Mouse (Mus musculus): ENCODE data around the gene C130026I21Rik. TPM values are rescaled to one million over a fixed set of nuclear protein-coding genes. Genes with fewer than 3 reads are reported as not detected.
"Not testable (repeated sequence)": the region's sequence is repeated elsewhere in the genome, so short reads cannot be mapped to it uniquely, and the experiment has no call there.

Gene C130026I21Rik
- 1 to 10 TPM in 2 of 4 experiments, under 1 TPM in 2; 0.60 to 4.6 (median 1.7) TPM for total RNA-seq (2022)

DNA sequence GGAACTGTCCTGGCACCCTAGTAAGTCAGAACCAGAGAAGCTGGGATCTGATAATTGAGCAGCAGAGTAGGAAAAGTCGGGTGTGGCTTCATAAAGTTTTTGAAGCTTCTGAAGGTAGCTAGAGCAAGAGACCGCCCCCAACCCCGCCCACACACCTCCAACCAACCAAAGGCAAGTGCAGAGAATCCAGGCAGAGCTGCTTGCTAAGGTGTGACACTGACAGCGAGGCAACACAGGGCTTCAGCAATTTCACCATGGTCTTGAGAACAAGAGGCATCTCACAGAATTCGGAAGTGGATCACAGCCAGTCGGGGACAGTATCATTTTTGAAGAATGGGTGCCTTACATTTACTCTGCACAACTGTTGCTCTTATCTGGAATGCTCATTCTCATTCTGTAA, at the start of gene C130026I21Rik:
Gene C130026I21Rik, minus strand, starts transcription at position 101 of the 400 bp plus-strand sequence.
- not testable (repeated sequence) for DNase-seq (ENCODE audit: low spot score)

DNA sequence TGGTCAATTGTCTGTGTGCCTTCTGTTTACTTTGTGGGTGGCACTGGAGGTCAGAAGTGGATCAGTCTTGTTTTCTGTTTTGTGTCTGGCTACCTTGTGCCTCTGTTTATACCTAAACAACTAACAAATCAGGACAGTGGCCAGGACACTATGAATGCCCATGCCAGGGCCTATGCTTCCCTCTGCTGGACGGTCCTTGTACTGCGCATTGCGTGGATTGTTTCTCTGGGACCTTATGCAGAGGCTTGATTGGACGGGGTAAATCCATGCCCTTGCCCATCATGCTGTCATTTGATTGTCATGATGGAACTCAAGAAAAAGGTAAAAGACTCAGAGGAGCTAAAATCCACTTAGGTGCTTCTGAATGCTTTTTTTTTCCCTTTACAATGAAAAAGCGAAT, 16.7 kb upstream of the C130026I21Rik start:
- DNase-seq (ENCODE audit: low spot score), result peak; percentile 24

GRCm38 (mm10) chr1:85276421-85276820, 6.1 kb upstream of the C130026I21Rik start:
- DNase-seq (ENCODE audit: low spot score), result not testable (repeated sequence)

GRCm38 (mm10) chr1:85258634-85259033, 11.7 kb downstream of the C130026I21Rik start:
- DNase-seq (ENCODE audit: low spot score), result not testable (repeated sequence)

DNA sequence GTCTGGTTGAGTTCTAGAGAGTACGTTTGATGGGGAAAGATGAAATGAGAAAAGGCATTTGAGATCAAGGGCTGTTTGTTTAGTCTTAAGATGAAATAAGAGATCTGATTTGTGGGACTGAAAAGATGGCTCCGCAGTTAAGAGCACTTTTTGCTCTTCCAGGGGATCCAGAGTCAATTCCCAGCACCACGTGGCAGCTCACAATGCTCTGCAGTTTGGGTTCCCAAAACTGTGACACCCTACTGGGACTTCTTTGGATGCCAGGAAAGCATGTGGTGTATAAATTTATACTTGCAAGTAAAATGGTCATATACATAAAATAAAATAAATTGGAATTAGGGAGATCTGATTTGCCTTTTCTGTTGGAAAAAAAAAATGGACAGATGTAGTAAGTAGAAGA, 15.1 kb downstream of the C130026I21Rik start:
- DNase-seq (ENCODE audit: low spot score), result not testable (repeated sequence)

DNA sequence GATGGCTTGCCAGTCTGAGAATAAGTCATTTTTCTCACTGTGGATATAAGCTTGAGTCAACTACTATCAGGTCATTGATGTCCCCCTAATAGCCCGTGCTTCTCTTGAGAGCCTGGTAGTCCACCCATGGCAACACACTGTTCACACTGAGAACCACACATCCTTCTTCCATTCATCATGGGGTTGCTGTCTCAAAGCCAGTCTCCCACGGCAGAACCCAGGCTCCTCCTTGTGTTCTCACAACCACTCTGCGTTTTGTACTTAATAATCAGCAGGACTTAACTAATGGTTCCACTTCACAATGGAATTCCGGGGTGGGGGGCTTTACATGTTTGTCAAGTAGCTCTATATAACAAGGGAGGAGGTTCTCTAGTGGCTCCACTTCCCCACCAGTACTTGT, 19.2 kb downstream of the C130026I21Rik start:
- DNase-seq (ENCODE audit: low spot score), result not testable (repeated sequence)

- not testable (repeated sequence) for DNase-seq (ENCODE audit: low spot score)
Measured at GRCm38 (mm10) chr1:85248985-85249384, 21.4 kb downstream of the C130026I21Rik start.

DNA sequence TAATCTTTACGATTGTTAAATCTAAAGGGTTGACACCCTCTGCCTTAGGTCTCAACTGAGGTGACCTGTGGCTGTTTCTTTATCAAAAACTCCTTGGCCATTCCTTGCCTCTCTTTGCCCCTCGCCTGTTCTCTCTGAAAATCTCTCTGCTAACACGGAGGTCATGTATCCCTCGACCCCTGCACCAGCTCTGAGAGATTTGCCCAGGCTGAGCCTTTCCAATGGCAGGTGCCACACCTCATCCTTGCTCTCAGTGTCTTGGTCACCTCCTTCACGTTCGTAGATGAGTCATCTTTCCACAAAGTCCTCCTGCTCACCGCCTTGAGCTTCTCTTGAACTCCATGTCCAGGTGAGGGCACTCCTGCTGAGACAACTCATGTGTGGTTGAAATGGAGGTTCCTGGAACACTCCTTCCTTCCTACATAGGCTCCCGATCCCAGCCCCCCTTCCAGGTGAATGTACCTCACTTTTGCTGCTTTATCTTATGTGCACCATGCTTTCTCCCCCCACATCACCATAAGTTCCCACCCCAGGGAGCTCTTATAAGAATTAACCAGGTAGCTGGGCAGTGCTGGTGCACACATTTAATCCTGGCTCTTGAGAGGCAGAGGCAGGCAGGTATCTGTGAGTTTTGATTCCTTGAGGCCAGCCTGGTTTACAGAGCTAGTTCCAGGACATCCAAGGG, 23.4 kb downstream of the C130026I21Rik start:
- DNase-seq (ENCODE audit: low spot score), result not testable (repeated sequence)

DNA sequence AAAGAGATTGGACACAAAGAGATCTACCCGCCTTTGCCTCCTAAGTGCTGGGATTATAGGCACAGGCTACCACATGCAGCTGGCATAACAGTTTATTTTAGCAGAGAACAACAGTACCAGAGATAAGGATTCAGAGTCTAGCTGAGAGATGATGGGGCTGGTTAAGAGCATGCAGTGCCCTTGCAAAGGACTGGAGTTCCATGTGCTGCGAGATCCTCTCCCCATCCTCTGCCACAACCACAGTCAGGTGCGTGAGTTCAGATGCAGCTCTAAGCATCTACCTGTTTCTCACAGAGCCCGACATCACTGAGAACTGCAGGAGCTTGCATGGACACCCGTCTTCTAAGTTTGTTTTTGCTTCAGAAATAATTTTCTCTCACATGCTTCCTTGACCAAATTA, 24.1 kb downstream of the C130026I21Rik start:
- DNase-seq (ENCODE audit: low spot score), result not testable (repeated sequence)

GRCm38 (mm10) chr1:85244941-85245340, 25.4 kb downstream of the C130026I21Rik start:
- not testable (repeated sequence) for DNase-seq (ENCODE audit: low spot score)

GRCm38 (mm10) chr1:85243023-85243422, 27.3 kb downstream of the C130026I21Rik start:
- not testable (repeated sequence) for DNase-seq (ENCODE audit: low spot score)

- DNase-seq (ENCODE audit: low spot score), result not testable (repeated sequence)
Measured at GRCm38 (mm10) chr1:85239018-85239775, 31.2 kb downstream of the C130026I21Rik start.

DNA sequence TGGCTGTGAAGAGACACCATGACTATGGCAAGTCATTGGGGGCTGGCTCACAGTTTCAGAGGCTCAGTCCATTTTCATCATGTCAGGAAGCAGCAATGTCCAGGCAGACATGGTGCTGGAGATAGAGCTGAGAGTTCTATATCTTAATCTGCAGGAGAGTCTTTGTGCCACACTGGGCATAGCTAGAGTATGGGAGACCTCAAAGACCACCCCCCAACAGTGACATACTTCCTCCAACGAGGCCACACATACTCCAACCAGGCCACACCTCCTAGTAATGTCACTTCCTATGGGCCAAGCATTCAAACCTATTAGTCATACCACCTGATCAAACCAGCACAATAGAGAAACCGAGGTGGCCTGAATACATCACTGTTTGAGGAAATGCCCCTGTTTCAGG, 63.8 kb downstream of the C130026I21Rik start:
- DNase-seq (ENCODE audit: low spot score), result not testable (repeated sequence)

DNA sequence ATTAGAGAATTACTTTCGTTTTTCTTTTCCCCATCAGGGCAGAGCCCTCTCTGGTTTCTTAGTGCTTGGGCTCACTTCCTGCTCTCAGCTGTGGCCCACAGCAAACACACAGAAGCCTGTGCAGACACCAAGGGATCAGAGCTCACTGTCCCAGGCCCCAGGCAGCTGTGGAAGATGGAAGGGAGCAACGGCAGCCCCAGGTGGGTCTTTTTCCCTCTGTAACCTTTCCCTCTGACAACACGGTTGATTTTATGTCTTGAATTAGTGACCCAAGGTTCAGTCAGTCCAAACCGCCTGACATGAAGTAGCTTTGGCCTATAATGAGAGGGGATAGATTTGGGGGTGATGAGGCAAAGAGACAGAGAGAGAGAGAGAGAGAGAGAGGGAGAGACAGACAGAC, 70.8 kb downstream of the C130026I21Rik start:
- DNase-seq (ENCODE audit: low spot score), result not testable (repeated sequence)

- DNase-seq (ENCODE audit: low spot score), result not testable (repeated sequence)
Measured at GRCm38 (mm10) chr1:85198647-85199350, 71.6 kb downstream of the C130026I21Rik start.

DNA sequence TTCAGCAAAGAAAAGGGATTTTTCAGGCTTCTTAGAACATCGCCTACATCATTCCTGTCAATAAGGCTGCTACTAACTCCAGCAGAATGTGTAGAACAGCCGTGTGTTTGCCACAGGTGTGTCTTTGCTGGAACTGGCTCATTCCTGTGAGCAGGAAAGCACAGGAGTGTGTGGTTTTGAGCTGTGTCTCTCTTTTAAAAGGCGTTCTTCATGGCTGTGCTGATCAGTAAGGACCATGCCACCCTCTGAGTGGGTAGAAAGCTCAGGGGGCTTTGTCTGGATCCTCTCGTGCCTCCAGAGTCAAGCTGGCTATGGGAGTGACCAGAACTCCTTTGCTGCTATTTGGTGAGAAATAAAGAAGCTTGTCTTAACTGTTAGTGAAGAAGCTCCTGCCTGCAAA, 73.6 kb downstream of the C130026I21Rik start:
- DNase-seq (ENCODE audit: low spot score), result not testable (repeated sequence)

- DNase-seq (ENCODE audit: low spot score), result not testable (repeated sequence)
Measured at GRCm38 (mm10) chr1:85193761-85194160, 76.6 kb downstream of the C130026I21Rik start.

DNA sequence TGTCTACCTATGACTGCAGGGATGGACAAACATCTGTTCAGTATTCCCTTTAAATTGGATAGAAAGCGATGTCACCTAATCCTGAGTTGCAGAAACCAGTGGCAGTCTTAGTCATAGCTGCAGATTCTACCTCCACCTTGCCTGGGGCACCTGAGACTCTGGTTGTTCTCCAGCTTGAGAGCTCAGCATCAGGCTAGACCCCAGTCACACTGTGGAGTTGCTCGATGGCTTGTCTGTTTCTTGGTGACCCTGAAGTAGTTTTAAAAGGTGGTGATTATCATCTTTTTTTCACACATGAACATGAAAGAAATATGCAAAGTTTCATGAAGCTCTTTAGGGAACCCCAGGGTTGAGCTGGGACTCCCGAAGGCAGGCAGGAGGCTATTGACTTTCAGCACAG, 88.4 kb downstream of the C130026I21Rik start:
- not testable (repeated sequence) for DNase-seq (ENCODE audit: low spot score)

GRCm38 (mm10) chr1:85178971-85179370, 91.4 kb downstream of the C130026I21Rik start:
- DNase-seq (ENCODE audit: low spot score), result not testable (repeated sequence)

GRCm38 (mm10) chr1:85162841-85163240, 107.5 kb downstream of the C130026I21Rik start:
- DNase-seq (ENCODE audit: low spot score), result not testable (repeated sequence)

- not testable (repeated sequence) for DNase-seq (ENCODE audit: low spot score)
Measured at GRCm38 (mm10) chr1:85155151-85155550, 115.2 kb downstream of the C130026I21Rik start.

DNA sequence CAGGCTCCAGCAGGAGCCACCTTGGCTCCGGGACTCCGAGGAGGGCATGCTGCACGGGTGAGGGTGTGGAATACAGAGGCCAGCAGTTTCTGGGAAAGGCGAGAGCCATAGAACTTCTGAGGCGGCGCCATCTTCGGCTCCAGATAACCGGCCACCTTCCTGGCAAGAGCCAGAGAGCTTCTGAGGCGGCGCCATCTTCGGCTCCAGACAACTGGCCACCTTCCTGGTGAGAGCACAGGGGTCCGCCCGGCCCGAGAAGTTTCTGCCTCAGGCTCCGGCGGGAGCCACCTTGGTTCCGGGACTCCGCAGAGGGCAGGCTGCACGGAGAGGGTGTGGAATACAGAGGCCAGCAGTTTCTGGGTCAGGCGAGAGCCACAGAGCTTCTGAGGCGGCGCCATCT, 136.7 kb downstream of the C130026I21Rik start:
- not testable (repeated sequence) for DNase-seq (ENCODE audit: low spot score)

All from heart, adult 8-10 months (tissue).